Mouse (Mus musculus) MEL (cell line): ENCODE measurements around the gene Shisa2.

Experiments used
- CTCF ChIP-seq, 3 experiments: IDR thresholded peaks in 2 of 3; conservative IDR thresholded peaks in 1 of 3; 2 replicates each; pipeline ENCODE4 v1.5.1; 2011 to 2012; ENCODE audit warnings: low read length in 3 of 3, low read depth in 2 of 3, mild to moderate bottlenecking in 2 of 3, improper control_type of control experiment in 1 of 3, inconsistent platforms in 1 of 3, mixed read lengths in 1 of 3, moderate library complexity in 1 of 3; ENCODE audit not compliant: control insufficient read depth in 1 of 3, insufficient read depth in 1 of 3, poor library complexity in 1 of 3, severe bottlenecking in 1 of 3
- E2F4 ChIP-seq: IDR thresholded peaks from 2 replicates; pipeline ENCODE4 v1.6.1; 2011; ENCODE audit warnings: low read depth, low read length, improper control_type of control experiment, borderline replicate concordance
- ELF1 ChIP-seq: IDR thresholded peaks from 2 replicates; pipeline ENCODE4 v1.6.1; 2014; ENCODE audit warnings: low read depth, mild to moderate bottlenecking, inconsistent platforms, low read length, improper control_type of control experiment, moderate library complexity
- EP300 ChIP-seq, 2 experiments: IDR thresholded peaks; 2 replicates each; pipeline ENCODE4 v1.6.1; 2011; ENCODE audit warnings: improper control_type of control experiment in 2 of 2, low read length in 2 of 2, low read depth in 1 of 2, mild to moderate bottlenecking in 1 of 2
- MAFK ChIP-seq: IDR thresholded peaks from 2 replicates; pipeline ENCODE4 v1.6.1; 2011; ENCODE audit warnings: low read depth, mild to moderate bottlenecking, low read length, improper control_type of control experiment, borderline replicate concordance
- MXI1 ChIP-seq: IDR thresholded peaks from 2 replicates; pipeline ENCODE4 v1.6.1; 2011; ENCODE audit warnings: mild to moderate bottlenecking, low read depth, low read length, improper control_type of control experiment
- MYC ChIP-seq: IDR thresholded peaks from 2 replicates; pipeline ENCODE4 v1.6.1; 2011; ENCODE audit warnings: low read depth, mild to moderate bottlenecking, low read length, improper control_type of control experiment, moderate library complexity
- NELFE ChIP-seq: IDR thresholded peaks from 2 replicates; pipeline ENCODE4 v1.6.1; 2011; ENCODE audit warnings: low read depth, low read length, improper control_type of control experiment
- POLR2A ChIP-seq, 2 experiments: IDR thresholded peaks; 2 replicates each; pipeline ENCODE4 v1.6.1; 2011 to 2012; ENCODE audit warnings: low read length in 2 of 2, mild to moderate bottlenecking in 2 of 2, control low read depth in 1 of 2, improper control_type of control experiment in 1 of 2, low read depth in 1 of 2, moderate library complexity in 1 of 2; ENCODE audit not compliant: control insufficient read depth in 1 of 2, insufficient read depth in 1 of 2, poor library complexity in 1 of 2
- POLR2AphosphoS2 ChIP-seq: IDR thresholded peaks from 2 replicates; pipeline ENCODE4 v1.6.1; 2011; ENCODE audit warnings: low read length, improper control_type of control experiment
- ZNF384 ChIP-seq: IDR thresholded peaks from 2 replicates; pipeline ENCODE4 v1.6.1; 2012; ENCODE audit warnings: low read depth, mild to moderate bottlenecking, inconsistent platforms, low read length, improper control_type of control experiment

DNA sequence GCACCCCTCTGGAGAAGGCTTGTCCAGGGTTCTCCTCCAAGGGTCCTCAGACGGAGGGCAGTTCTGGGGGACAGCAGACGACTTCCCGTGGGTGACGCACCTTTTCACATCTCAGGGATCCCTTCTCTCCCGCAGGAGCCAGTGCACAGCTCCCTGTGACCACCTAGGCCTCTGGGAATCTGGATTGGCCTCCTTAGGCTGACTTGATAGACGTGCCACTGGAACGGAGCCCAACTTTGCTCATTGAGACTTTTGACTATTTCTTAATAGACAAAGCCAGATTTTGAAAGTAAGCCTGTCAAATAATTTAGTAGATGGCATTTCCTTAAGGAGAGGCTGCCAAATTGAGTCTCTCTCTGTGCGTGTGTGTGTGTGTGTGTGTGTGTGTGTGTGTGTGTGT lies 1.6 kb downstream of the Shisa2 start:
- TF ChIP-seq NELFE (no peak), CTCF (IDR thresholded peaks at IDR 0.05 in 2 of 3, conservative IDR thresholded peaks at IDR 0.05 in 1 of 3; ENCODE audit: control insufficient read depth in 1 of 3, insufficient read depth in 1 of 3, low read depth in 2 of 3, low read length in 3 of 3, poor library complexity in 1 of 3, severe bottlenecking in 1 of 3) (no peak), E2F4 (no peak), EP300 (IDR thresholded peaks at IDR 0.05; ENCODE audit: low read depth in 1 of 2, low read length in 2 of 2) (no peak), MYC (no peak), MXI1 (no peak), POLR2A (IDR thresholded peaks at IDR 0.05; ENCODE audit: control insufficient read depth in 1 of 2, insufficient read depth in 1 of 2, low read depth in 1 of 2, low read length in 2 of 2, poor library complexity in 1 of 2) (no peak), POLR2AphosphoS2 (no peak), ZNF384 (no peak), MAFK (no peak), ELF1 (no peak)
